Mouse (Mus musculus) neural tube, embryonic 12.5 days (tissue): ENCODE results near the gene Hsd17b1. TPM values are rescaled to one million over a fixed set of nuclear protein-coding genes. Genes with fewer than 3 reads are reported as not detected.
"Not testable (repeated sequence)": the region's sequence is repeated elsewhere in the genome, so short reads cannot be mapped to it uniquely, and the experiment has no call there.

ENCODE experiments used
- ATAC-seq: fragments of 200-750 bp; cut with Nextera tagmentation; 2 replicates; pipeline ENCODE4 v1.8.0; 2017; ENCODE audit warnings: low read depth, mild to moderate bottlenecking, moderate TSS enrichment, moderate library complexity; ENCODE audit not compliant: low FRiP score
- H3K27ac ChIP-seq: fragments of 300-500 bp; sonication (generic); 2 replicates; pipeline ENCODE4 v1.5.1; 2016
- H3K27me3 ChIP-seq: fragments of 300-500 bp; sonication (generic); replicated peaks from 2 replicates; pipeline ENCODE4 v1.6.1; 2016; ENCODE audit warnings: mild to moderate bottlenecking
- H3K36me3 ChIP-seq: fragments of 300-500 bp; sonication (generic); 2 replicates; pipeline ENCODE4 v1.6.1; 2016; ENCODE audit warnings: mild to moderate bottlenecking
- H3K4me1 ChIP-seq: fragments of 300-500 bp; sonication (generic); 2 replicates; pipeline ENCODE4 v1.6.1; 2016
- H3K4me2 ChIP-seq: fragments of 300-500 bp; sonication (generic); replicated peaks from 2 replicates; pipeline ENCODE4 v1.6.1; 2016; ENCODE audit warnings: mild to moderate bottlenecking
- H3K4me3 ChIP-seq: fragments of 300-500 bp; sonication (generic); 2 replicates; pipeline ENCODE4 v1.5.1; 2016
- H3K9ac ChIP-seq: fragments of 300-500 bp; sonication (generic); 2 replicates; pipeline ENCODE4 v1.6.1; 2016; ENCODE audit warnings: mild to moderate bottlenecking
- H3K9me3 ChIP-seq: fragments of 300-500 bp; sonication (generic); 2 replicates; pipeline ENCODE4 v1.6.1; 2016; ENCODE audit warnings: mild to moderate bottlenecking
- WGBS: fragments of 180-500 bp; shearing (Covaris S2); methylation state at CpG from one replicate; pipeline ENCODE4 v1.1.7; 2016; 5-methylcytosine and 5-hydroxymethylcytosine counted together
- microRNA-seq: library from miRNA; unstranded; fragments of <30 nt; microRNA quantifications from one replicate; pipeline ENCODE4, GENCODE M21; 2017
- polyA plus RNA-seq: library from polyadenylated mRNA; unstranded; fragments of >200 nt; fragmentation: Nextera tagmentation; extraction: Ambion mirVana; gene quantifications from 2 replicates; pipeline ENCODE4 v1.2.1, GENCODE M21; 2016

Hsd17b1 gene
- polyA plus RNA-seq, 1 experiment from 2014 or later, result 0.14 TPM

DNA sequence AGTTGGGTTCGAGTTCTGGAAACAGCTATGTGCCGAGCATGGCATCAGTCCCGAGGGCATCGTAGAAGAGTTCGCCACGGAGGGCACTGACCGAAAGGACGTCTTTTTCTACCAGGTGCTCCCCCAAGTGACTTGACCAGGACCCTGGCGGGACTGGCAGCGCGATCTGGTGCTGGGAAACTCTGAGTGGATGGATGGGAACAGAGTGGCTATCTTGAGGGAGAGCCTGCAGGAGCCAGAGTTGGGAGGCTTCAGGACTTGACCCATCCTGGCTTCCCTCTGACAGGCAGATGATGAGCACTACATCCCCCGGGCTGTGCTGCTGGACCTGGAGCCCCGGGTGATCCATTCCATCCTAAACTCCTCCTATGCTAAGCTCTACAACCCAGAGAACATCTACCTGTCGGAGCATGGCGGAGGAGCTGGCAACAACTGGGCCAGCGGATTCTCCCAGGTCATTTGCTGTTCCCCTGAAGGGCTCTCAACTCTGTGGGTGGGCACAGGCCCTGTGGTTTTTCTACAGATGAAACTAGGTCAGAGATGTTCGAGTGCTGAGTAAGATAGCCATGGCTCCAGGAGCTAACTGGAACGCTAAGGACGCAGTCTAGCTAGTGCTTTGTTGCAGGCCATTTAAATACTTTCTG lies 42.5 kb downstream of the Hsd17b1 start:
- Histone ChIP-seq H3K27ac (no peak overlapping the region), H3K4me1 (peaks cover 24% of the 10 kb centered on the region), H3K9ac (peak overlapping the region; percentile 66), H3K9me3 (no peaks in the 10 kb centered on the region), H3K27me3 (no peaks in the 10 kb centered on the region), H3K4me2 (peak overlapping the region; percentile 93), H3K36me3 (peaks cover 35% of the 10 kb centered on the region), H3K4me3 (peak overlapping the region; percentile 93)
- 23% methylated on average over 19 of the region's 19 CpGs for WGBS
- no peak for ATAC-seq

DNA sequence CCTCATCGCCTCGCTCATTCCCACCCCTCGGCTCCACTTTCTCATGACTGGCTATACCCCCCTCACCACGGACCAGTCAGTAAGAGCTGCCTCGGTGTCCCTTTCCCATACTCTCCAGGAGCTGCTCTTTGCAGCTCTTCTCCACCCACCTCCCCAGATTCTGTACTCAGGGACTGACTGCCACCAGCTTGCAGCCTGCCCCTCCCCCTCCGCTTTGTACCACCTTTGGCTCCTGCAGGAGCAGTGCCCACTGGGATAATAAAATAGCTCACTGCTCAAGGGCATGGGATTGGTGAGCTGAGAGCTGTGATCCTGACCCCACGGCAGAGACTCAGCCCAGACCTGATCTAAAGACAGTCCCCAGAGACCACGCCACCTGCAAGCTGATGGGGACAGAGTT lies 46.3 kb downstream of the Hsd17b1 start:
- H3K9me3 ChIP-seq, ATAC-seq, H3K27me3 ChIP-seq, H3K9ac ChIP-seq, H3K4me3 ChIP-seq, H3K27ac ChIP-seq, H3K4me2 ChIP-seq: not testable (repeated sequence)
- H3K36me3 ChIP-seq, result peaks cover 49% of the 10 kb centered on the region
- peaks cover 13% of the 10 kb centered on the region for H3K4me1 ChIP-seq
- 95% methylated on average over 8 of the region's 8 CpGs for WGBS

DNA sequence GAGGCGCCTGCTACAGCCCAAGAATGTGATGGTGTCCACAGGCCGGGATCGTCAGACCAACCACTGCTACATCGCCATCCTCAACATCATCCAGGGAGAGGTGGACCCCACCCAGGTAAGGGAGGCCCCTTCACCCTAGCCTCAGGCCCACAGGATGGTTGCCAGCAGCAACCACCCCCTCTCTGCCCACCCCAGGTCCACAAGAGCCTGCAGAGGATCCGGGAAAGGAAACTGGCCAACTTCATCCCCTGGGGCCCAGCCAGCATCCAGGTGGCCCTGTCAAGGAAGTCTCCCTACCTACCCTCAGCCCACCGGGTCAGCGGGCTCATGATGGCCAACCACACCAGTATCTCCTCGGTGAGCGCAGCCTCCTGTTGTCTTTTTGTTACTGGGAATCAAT lies 46.8 kb downstream of the Hsd17b1 start:
- not testable (repeated sequence) for H3K9ac ChIP-seq, H3K4me2 ChIP-seq, ATAC-seq, H3K27ac ChIP-seq, H3K27me3 ChIP-seq, H3K4me3 ChIP-seq, H3K9me3 ChIP-seq
- H3K4me1 ChIP-seq, result peaks cover 14% of the 10 kb centered on the region
- H3K36me3 ChIP-seq, result peaks cover 49% of the 10 kb centered on the region
- 95% methylated on average over 8 of the region's 9 CpGs for WGBS

DNA sequence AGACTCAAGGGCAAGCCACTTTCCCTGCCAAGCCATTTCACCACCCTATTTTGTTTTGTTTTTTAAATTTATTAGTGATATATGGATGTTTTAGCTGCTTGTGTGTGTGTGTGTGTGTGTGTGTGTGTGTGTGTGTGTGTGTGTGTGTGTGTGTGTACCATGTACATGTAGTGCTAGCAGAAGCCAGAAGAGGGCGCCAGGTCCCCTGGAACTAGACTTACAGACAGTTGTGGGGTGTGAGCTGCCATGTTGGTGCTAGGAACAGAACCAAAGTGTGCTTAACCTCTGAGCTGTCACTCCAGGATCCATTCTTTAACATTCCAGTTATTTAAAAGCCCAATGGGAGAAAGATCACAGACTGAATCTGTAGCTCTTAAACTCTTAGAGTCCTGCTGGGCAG lies 48.9 kb downstream of the Hsd17b1 start:
- peaks cover 49% of the 10 kb centered on the region for H3K36me3 ChIP-seq
- no peak overlapping the region for H3K4me3 ChIP-seq
- ATAC-seq, result no peak
- no peak overlapping the region for H3K27ac ChIP-seq
- no peaks in the 10 kb centered on the region for H3K9me3 ChIP-seq
- no peaks in the 10 kb centered on the region for H3K27me3 ChIP-seq
- no peak overlapping the region for H3K4me2 ChIP-seq
- no peak overlapping the region for H3K9ac ChIP-seq
- 91% methylated on average over 1 of the region's 1 CpGs for WGBS
- 0 out of 2 replicates have a peak, but pooled peaks cover 3% of the 10 kb centered on the region for H3K4me1 ChIP-seq

DNA sequence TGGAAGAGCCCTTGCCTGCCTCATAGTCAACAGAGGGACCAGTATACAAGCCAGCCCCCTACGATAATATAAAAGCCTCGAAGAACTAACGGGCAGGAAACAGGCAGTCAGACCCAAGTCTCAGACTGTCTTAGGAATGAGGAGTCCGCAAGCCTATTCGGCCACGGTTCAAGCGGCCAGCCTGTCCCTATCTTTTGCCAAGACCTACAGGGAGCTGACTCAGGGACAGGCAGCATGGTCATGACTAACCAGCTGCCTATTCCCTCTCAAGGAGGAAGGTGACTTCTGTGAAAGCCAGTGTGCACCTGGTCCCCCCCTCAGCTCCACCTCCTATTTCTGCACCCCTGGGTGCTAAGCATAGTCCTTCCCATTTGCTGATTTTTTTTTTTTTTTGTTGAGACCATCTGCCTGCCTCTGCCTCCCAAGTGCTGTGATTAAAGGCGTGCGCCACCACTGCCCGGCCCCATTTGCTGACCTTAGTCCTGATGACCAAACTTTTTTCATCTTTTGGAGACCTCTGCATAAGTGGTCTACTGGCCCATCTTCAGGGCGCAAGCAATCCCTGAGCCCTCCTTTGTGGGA lies 50.9 kb downstream of the Hsd17b1 start:
- H3K4me2 ChIP-seq, result no peak overlapping the region

More for the DNA sequence above, 50.9 kb downstream of the Hsd17b1 start:
- Histone ChIP-seq H3K9me3 (no peaks in the 10 kb centered on the region), H3K36me3 (peaks cover 29% of the 10 kb centered on the region), H3K27me3 (no peaks in the 10 kb centered on the region), H3K4me3 (no peak overlapping the region), H3K27ac (no peak overlapping the region), H3K4me1 (0 out of 2 replicates have a peak, but pooled peaks cover 3% of the 10 kb centered on the region), H3K9ac (no peak overlapping the region)
- ATAC-seq, result no peak
- WGBS, result 92% methylated on average over 11 of the region's 11 CpGs

Small RNA genes lying within 50 kb of the gene (microRNA-seq; reads per million reads assigned to microRNA genes)
- gene Mir6928, result 2.8 reads per million, percentile 7 among the genes with 10 or more reads in this experiment

Other genes starting within 250 kb of the Hsd17b1 start
- gene Stat5b, start 227.7 kb upstream of the Hsd17b1 start, polyA plus RNA-seq, result 18.2 and 19.6 TPM in 2 replicates
- gene Stat5a, start 219.1 kb upstream of the Hsd17b1 start, polyA plus RNA-seq, result 1.7 and 1.9 TPM in 2 replicates
- 58.8 and 66.9 TPM in 2 replicates for gene Stat3, start 138.9 kb upstream of the Hsd17b1 start, polyA plus RNA-seq
- 35.0 and 36.0 TPM in 2 replicates for gene Cavin1, start 107.5 kb upstream of the Hsd17b1 start, polyA plus RNA-seq
- gene Atp6v0a1, start 69.0 kb upstream of the Hsd17b1 start, polyA plus RNA-seq, result 71.1 and 81.7 TPM in 2 replicates
- 10.8 and 11.1 TPM in 2 replicates for gene Naglu, start 8.4 kb upstream of the Hsd17b1 start, polyA plus RNA-seq
- 50.8 and 54.5 TPM in 2 replicates for gene Coasy, start 4.2 kb downstream of the Hsd17b1 start, polyA plus RNA-seq
- gene Mlx, start 8.9 kb downstream of the Hsd17b1 start, polyA plus RNA-seq, result 59.6 and 68.0 TPM in 2 replicates
- gene Psmc3ip, start 17.0 kb downstream of the Hsd17b1 start, polyA plus RNA-seq, result 31.4 and 34.3 TPM in 2 replicates
- 22.2 and 27.8 TPM in 2 replicates for gene Retreg3, start 41.5 kb downstream of the Hsd17b1 start, polyA plus RNA-seq
- gene Tubg1, start 41.5 kb downstream of the Hsd17b1 start, polyA plus RNA-seq, result 87.5 and 93.5 TPM in 2 replicates
- 13.4 and 15.1 TPM in 2 replicates for gene Tubg2, start 77.5 kb downstream of the Hsd17b1 start, polyA plus RNA-seq
- gene Cntnap1, start 92.1 kb downstream of the Hsd17b1 start, polyA plus RNA-seq, result 1.7 and 2.2 TPM in 2 replicates
- gene Plekhh3, start 92.9 kb downstream of the Hsd17b1 start, polyA plus RNA-seq, result 16.1 and 17.1 TPM in 2 replicates
- 0.29 and 0.37 TPM in 2 replicates for gene Ccr10, start 97.0 kb downstream of the Hsd17b1 start, polyA plus RNA-seq
- 14.1 and 14.3 TPM in 2 replicates for gene Ezh1, start 148.1 kb downstream of the Hsd17b1 start, polyA plus RNA-seq
- gene Ramp2, start 167.6 kb downstream of the Hsd17b1 start, polyA plus RNA-seq, result 73.4 and 79.4 TPM in 2 replicates
- gene Vps25, start 175.3 kb downstream of the Hsd17b1 start, polyA plus RNA-seq, result 101 and 103 TPM in 2 replicates
- 6.2 and 7.5 TPM in 2 replicates for gene Wnk4, start 182.2 kb downstream of the Hsd17b1 start, polyA plus RNA-seq
- gene Cntd1, start 200.6 kb downstream of the Hsd17b1 start, polyA plus RNA-seq, result 1.1 and 1.3 TPM in 2 replicates
- gene Coa3, start 200.7 kb downstream of the Hsd17b1 start, polyA plus RNA-seq, result 201 and 213 TPM in 2 replicates
- gene Becn1, start 223.9 kb downstream of the Hsd17b1 start, polyA plus RNA-seq, result 168 and 174 TPM in 2 replicates
- 155 and 168 TPM in 2 replicates for gene Psme3, start 237.8 kb downstream of the Hsd17b1 start, polyA plus RNA-seq
- 2.5 and 3.0 TPM in 2 replicates for gene Aoc2, start 246.7 kb downstream of the Hsd17b1 start, polyA plus RNA-seq